Mouse (Mus musculus) embryo, embryonic 11 days (tissue): ENCODE results near the gene Ntrk1.
"Not testable (repeated sequence)": the region's sequence is repeated elsewhere in the genome, so short reads cannot be mapped to it uniquely, and the experiment has no call there.

Source experiments
- DNase-seq: peaks from one replicate; pipeline ENCODE4 v3.0.0-alpha.2; 2015

The Ntrk1 gene

GRCm38 (mm10) chr3:87794922-87795325 lies at the start of gene Ntrk1:
TSS of gene Ntrk1 (minus strand) at chr3:87795162.
- peak; percentile 73 for DNase-seq

GRCm38 (mm10) chr3:87840858-87841257 lies 45.9 kb upstream of the Ntrk1 start:
- DNase-seq, result no peak

GRCm38 (mm10) chr3:87838622-87839021 lies 43.7 kb upstream of the Ntrk1 start:
- DNase-seq, result peak; percentile 85

- no peak for DNase-seq
Observed at GRCm38 (mm10) chr3:87833482-87833881, 38.5 kb upstream of the Ntrk1 start.

- no peak for DNase-seq
Observed at GRCm38 (mm10) chr3:87832109-87832859, 37.3 kb upstream of the Ntrk1 start.

GRCm38 (mm10) chr3:87829025-87829424 lies 34.1 kb upstream of the Ntrk1 start:
- no peak for DNase-seq

- DNase-seq, result no peak
Observed at GRCm38 (mm10) chr3:87828435-87828834, 33.5 kb upstream of the Ntrk1 start.

GRCm38 (mm10) chr3:87824206-87824605 lies 29.2 kb upstream of the Ntrk1 start, which contains the start of gene Pear1:
TSS of gene Pear1 (minus strand) at chr3:87824306.
- DNase-seq, result not testable (repeated sequence)

- no peak for DNase-seq
Observed at GRCm38 (mm10) chr3:87818226-87818625, 23.3 kb upstream of the Ntrk1 start.

- DNase-seq, result peak; percentile 90
Observed at GRCm38 (mm10) chr3:87816646-87817093, 21.7 kb upstream of the Ntrk1 start.

- no peak for DNase-seq
Observed at GRCm38 (mm10) chr3:87816166-87816565, 21.2 kb upstream of the Ntrk1 start.

GRCm38 (mm10) chr3:87812873-87813272 lies 17.9 kb upstream of the Ntrk1 start:
- no peak for DNase-seq

GRCm38 (mm10) chr3:87812413-87812812 lies 17.5 kb upstream of the Ntrk1 start:
- DNase-seq, result peak; percentile 44

- no peak for DNase-seq
Observed at GRCm38 (mm10) chr3:87811297-87811696, 16.3 kb upstream of the Ntrk1 start.

GRCm38 (mm10) chr3:87809322-87809962 lies 14.5 kb upstream of the Ntrk1 start:
- DNase-seq, result no peak

GRCm38 (mm10) chr3:87804038-87804677 lies 9.2 kb upstream of the Ntrk1 start:
- peak; percentile 18 for DNase-seq

GRCm38 (mm10) chr3:87801681-87802080 lies 6.7 kb upstream of the Ntrk1 start:
- DNase-seq, result no peak

- DNase-seq, result peak; percentile 66
Observed at GRCm38 (mm10) chr3:87796736-87797334, 1.9 kb upstream of the Ntrk1 start, which contains the start of gene Insrr. TSS of gene Insrr (plus strand) at chr3:87796951.

- DNase-seq, result peak; percentile 85
Observed at GRCm38 (mm10) chr3:87795336-87796277, 645 bp upstream of the Ntrk1 start.

GRCm38 (mm10) chr3:87789768-87790167 lies 5.2 kb downstream of the Ntrk1 start:
- DNase-seq, result peak; percentile 50

- no peak for DNase-seq
Observed at GRCm38 (mm10) chr3:87789248-87789647, 5.7 kb downstream of the Ntrk1 start.

- DNase-seq, result no peak
Observed at GRCm38 (mm10) chr3:87785626-87786214, 9.2 kb downstream of the Ntrk1 start.
